Mouse (Mus musculus) bone marrow, adult 2 months (tissue): Measurements from ENCODE around the gene Txn1. TPM values are rescaled to one million over a fixed set of nuclear protein-coding genes. Genes with fewer than 3 reads are reported as not detected.

Experiments
- H3K27ac ChIP-seq: fragments of 200-500 bp; 2 replicates; pipeline ENCODE4 v1.5.1; 2012; ENCODE audit warnings: low read depth, mild to moderate bottlenecking, control low read depth, inconsistent platforms, low read length; ENCODE audit not compliant: control insufficient read depth, poor library complexity, insufficient read depth
- H3K4me1 ChIP-seq: fragments of 200-500 bp; 2 replicates; pipeline ENCODE4 v1.6.1; 2011; ENCODE audit warnings: low read length; ENCODE audit not compliant: control insufficient read depth, insufficient read depth
- H3K4me3 ChIP-seq: fragments of 200-500 bp; replicated peaks from 2 replicates; pipeline ENCODE3; 2011; ENCODE audit warnings: mild to moderate bottlenecking, low read depth, low read length, control low read depth; ENCODE audit not compliant: control insufficient read depth
- CTCF ChIP-seq: fragments of 200-500 bp; IDR thresholded peaks from 2 replicates; pipeline ENCODE4 v1.5.1; 2011; ENCODE audit warnings: low read length, control low read depth; ENCODE audit not compliant: control insufficient read depth, insufficient read depth
- POLR2A ChIP-seq: fragments of 200-500 bp; IDR thresholded peaks from 2 replicates; pipeline ENCODE4 v1.6.1; 2011; ENCODE audit warnings: low read depth, mild to moderate bottlenecking, control low read depth, low read length, borderline replicate concordance; ENCODE audit not compliant: control insufficient read depth
- WGBS: fragments of 180-500 bp; shearing (Covaris S2); methylation state at CpG from one replicate; pipeline ENCODE4 v1.1.7; 2018; 5-methylcytosine and 5-hydroxymethylcytosine counted together
- polyA plus RNA-seq: library from polyadenylated mRNA; stranded (reverse); fragments of >200 nt; gene quantifications from 2 replicates; pipeline ENCODE4 v1.2.4, GENCODE M21; 2011; ENCODE audit warnings: low replicate concordance; ENCODE audit not compliant: missing spikeins, insufficient read depth, insufficient read length

The Txn1 gene
- polyA plus RNA-seq = 103 and 173 TPM in 2 replicates

- TF ChIP-seq CTCF (no peak), POLR2A (peak; percentile 73; the same call in 1 of the 2 replicates)
- Histone ChIP-seq H3K4me1 (peaks cover 1% of the 10 kb centered on the region; the same call in 1 of the 2 replicates), H3K27ac (peak within 1 kb of the TSS; percentile 96), H3K4me3 (peak within 1 kb of the TSS; percentile 100)
- whole genome bisulfite sequencing = under 1% methylated on average over 71 of the region's 71 CpGs
Measured at GRCm38 (mm10) chr4:57956029-57956960, at the start of gene Txn1. TSS of gene Txn1 (minus strand) at chr4:57956411.

GRCm38 (mm10) chr4:58003501-58003900 lies 47.3 kb upstream of the Txn1 start:
- Histone ChIP-seq H3K4me3 (no peak overlapping the region), H3K4me1 (no peaks in the 10 kb centered on the region), H3K27ac (no peak overlapping the region)
- WGBS = 75% methylated on average over 3 of the region's 3 CpGs
- TF ChIP-seq CTCF = no peak
- TF ChIP-seq POLR2A = no peak

- WGBS = 46% methylated on average over 1 of the region's 1 CpGs
- H3K4me3 ChIP-seq = no peak overlapping the region
- no peak overlapping the region for H3K27ac ChIP-seq
- H3K4me1 ChIP-seq = no peaks in the 10 kb centered on the region
- TF ChIP-seq POLR2A (no peak), CTCF (no peak)
Measured at GRCm38 (mm10) chr4:57991425-57991824, 35.2 kb upstream of the Txn1 start.

- WGBS = 84% methylated on average over 6 of the region's 6 CpGs
- H3K27ac ChIP-seq = no peak overlapping the region
- H3K4me1 ChIP-seq = no peaks in the 10 kb centered on the region
- no peak for TF ChIP-seq POLR2A
- no peak for TF ChIP-seq CTCF
- H3K4me3 ChIP-seq = no peak overlapping the region
Measured at GRCm38 (mm10) chr4:57974400-57975117, 18.3 kb upstream of the Txn1 start.

- 79% methylated on average over 6 of the region's 6 CpGs for WGBS
- H3K4me1 ChIP-seq = no peaks in the 10 kb centered on the region
- TF ChIP-seq CTCF (no peak), POLR2A (no peak)
- no peak overlapping the region for H3K27ac ChIP-seq
- H3K4me3 ChIP-seq = no peak overlapping the region
Measured at GRCm38 (mm10) chr4:57973592-57974268, 17.5 kb upstream of the Txn1 start.

GRCm38 (mm10) chr4:57970285-57970684 lies 14.1 kb upstream of the Txn1 start:
- H3K4me1 ChIP-seq = no peaks in the 10 kb centered on the region
- no peak for TF ChIP-seq CTCF
- no peak for TF ChIP-seq POLR2A
- no peak overlapping the region for H3K27ac ChIP-seq
- no peak overlapping the region for H3K4me3 ChIP-seq

- TF ChIP-seq CTCF = no peak
- no peak for TF ChIP-seq POLR2A
- no peak overlapping the region for H3K27ac ChIP-seq
- WGBS = 75% methylated on average over 3 of the region's 3 CpGs
- no peak overlapping the region for H3K4me3 ChIP-seq
- no peaks in the 10 kb centered on the region for H3K4me1 ChIP-seq
Measured at GRCm38 (mm10) chr4:57967195-57967594, 11.0 kb upstream of the Txn1 start.
